Mouse (Mus musculus): ENCODE results near the gene Adipoq.
"Not testable (repeated sequence)": the region's sequence is repeated elsewhere in the genome, so short reads cannot be mapped to it uniquely, and the experiment has no call there.

Adipoq gene

DNA sequence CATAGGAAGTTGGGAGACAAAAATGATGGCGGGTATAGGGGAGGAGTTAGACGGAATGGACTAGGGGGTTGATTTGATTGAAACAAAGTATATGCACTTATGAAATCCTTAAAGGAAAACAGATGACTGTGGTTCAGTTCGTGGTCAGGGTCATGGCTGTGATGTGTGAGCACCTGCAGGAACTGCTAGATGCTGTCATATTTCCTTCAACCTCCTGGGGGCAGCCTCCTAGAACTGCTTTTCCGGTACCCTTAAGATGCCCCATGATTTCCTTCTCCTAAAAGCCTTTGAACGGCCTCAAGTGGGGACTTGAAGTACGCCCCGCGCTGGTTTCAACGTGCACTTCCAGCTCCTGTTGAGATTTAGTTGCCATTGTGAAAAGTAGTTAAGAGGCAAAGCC is 19.1 kb downstream of the Adipoq start:
- peak; percentile 36 to 66 for DNase-seq

DNA sequence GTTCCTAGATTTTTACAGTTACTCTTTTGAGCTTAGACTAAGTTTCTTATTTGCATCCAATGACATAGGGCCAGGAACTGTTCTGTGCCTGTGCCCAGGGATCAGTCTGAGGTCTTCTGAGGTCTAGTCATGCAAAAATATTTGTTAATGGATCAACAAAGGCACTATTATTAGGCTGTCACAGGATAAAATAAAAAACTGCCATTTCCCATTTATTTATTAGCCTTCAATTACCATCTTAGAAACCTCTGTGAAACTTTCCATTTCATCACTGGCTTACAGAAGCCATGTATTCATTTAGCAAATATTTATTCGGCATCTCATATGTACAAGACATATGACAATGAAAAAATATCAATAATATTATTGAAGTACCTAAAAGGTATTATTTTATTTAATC is 20.3 kb downstream of the Adipoq start:
- DNase-seq: no peak

DNA sequence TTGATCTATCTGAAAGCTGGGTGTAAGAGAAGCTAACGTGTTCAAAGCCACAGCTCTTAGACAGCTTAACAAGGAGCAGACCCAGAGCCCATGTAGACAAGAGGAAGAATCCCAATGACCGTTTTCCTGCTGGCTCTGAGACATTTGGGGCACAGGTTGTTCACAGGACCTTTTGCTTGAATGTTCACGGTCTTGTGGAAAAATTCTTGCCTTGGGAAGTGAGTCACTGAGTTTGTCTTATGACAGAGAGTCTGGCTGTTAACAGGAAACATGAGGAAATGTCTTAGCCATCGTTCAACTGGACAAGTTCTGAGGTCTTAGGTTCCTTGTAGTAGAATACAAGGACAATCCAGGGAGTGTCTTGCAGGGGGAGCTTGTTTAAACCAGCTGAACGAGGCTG is 20.7 kb downstream of the Adipoq start:
- DNase-seq: no peak

DNA sequence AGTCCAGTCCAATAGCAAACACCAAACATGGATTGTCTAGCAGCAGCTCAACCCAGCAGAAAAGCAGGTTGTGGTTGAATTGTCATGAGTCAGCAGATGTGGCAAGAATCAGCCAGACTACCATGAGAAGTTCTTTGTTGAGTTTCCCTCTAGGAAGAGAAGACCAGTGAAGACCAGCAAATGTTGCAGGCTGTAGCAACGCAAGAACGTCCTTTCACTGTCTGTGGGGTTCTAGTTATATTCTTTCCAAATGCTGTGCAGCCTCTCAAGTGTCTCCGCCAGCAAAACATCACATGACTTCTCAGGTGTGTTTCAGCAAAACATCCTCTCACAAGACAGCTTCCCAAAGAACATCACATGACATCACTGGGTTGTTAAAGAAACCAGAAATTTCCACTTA is 24.5 kb downstream of the Adipoq start:
- DNase-seq: no peak

DNA sequence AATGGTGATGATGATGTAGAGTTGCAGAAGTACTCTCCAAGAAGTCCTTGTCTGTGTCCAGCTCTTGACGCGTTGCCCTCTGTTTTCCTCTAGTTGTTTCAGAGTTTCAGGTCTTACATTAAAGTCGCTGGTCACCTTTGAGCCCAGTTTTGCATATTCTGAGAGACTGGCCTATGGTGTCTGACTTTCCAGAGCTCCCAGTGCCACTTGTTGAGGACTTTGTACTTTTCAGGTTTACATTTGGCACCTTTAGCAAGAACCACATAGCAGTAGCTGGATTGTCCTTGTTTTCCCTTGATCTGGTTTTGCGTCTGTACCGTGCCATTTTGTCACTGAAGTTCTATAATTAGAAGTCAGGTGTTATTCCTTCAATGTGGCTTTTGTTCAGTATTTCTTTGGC is 27.6 kb downstream of the Adipoq start:
- DNase-seq: no peak

DNA sequence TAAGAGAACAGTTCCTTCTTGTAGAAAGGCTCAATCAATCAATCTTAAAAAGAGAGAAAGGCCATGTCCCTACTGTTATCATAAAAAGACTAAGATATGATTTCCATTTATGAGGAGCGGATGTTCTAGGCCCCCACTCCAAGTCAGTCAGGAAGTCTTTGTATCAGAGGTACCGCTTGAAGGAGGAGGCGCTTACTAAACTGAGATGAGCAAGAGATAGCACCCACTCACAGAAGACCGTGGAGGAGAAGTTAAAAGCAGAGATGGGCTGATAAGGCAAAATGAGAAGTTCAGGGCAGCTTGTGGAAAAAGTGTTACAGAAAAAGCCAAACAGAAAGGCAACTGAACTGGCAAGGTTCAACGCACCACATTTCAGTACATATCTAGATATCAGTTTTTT is 28.5 kb downstream of the Adipoq start:
- peak in 1 of 2 experiments; percentile 59 for DNase-seq

DNA sequence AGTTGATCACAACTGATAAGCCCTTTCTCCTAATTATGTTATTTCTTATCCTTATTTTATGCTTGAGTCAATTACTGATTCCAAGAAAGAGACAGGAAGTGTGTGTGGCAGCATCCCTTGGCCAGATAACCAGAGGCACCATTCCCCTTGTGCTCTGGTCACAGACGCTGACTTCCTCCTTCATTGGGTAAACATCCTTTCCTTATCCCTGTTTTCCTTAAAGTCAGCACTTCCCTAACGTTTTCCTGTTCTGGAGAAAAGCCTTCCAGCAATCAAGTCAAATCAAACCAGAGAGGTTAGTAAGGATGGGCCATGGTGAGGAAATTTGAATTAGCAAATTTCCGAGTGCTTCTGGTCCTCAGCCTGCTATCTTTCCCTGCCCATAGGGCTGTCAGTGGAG is 29.6 kb downstream of the Adipoq start:
- DNase-seq: no peak

DNA sequence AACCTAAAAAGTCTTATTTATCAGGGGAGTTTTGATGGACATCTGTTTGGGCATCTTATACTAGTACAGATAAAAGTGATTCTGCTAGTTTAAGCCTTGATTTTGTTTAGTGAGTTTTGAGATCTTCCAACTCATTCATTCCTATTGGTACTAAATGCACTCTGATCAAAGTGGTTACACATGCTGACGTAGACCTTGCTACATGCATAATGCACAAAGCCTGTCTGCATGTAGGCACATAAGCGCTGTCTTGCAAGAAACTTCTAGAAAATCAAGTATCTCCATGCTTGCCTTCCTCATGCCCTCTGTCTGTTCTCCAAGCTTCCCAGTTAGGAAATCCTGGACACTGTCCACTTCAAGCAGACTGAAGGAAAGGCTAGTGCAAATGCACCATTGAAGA is 31.5 kb downstream of the Adipoq start:
- DNase-seq: no peak

DNA sequence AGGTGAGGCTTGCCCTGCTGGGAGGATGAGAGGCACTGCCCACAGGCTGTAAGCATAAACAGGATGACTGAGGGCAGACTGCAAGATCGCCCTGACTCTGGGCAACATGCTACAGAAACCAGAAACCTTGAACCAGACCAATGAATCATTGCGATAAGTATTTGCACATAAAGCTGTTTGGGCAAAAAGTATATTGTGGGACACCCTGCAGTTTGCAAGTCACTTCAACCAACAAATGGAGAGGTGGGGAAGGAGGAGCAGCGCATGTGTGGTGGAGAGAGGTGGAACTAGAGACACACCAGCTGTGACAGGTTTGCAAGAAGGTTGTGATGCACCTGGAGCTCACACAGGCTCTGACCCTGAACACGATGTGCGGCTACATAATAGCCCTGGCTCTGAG is 32.5 kb downstream of the Adipoq start:
- no peak for DNase-seq

DNA sequence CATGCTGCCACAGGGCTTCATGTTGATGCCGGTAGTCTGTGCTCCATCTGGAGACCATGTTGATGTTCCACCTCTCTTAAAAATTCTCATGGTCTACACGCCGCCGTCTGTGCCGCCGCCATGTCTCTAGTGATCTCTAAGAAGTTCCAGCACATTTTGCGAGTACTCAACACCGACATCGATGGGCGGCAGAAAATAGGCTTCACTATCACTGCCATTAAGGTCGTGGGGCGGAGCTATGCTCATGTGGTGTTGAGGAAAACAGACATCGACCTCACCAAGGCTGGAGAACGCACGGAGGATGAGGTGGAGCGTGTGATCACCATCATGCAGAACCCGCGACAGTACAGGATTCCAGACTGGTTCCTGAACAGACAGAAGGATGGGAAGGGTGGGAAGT is 33.1 kb downstream of the Adipoq start:
- DNase-seq: not testable (repeated sequence)

DNA sequence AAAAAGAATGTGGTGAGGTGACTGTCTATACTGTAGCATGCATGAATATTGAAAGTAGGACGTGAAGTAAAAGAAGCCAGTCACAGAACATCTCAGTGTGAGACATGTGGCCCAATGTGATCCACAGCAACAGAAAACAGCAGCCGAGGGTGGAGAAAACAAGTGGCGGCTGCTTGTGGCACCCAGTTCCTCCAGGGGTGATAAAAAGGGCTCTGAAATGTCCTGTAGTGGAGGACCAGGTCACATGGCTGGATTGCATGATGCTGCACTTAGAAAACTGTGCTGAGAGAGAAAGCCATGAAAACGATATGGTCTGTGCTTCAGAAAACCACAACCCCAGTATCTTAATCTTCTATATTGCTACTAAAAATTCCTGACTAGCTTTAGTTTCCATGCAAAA is 34.7 kb downstream of the Adipoq start:
- no peak for DNase-seq

DNA sequence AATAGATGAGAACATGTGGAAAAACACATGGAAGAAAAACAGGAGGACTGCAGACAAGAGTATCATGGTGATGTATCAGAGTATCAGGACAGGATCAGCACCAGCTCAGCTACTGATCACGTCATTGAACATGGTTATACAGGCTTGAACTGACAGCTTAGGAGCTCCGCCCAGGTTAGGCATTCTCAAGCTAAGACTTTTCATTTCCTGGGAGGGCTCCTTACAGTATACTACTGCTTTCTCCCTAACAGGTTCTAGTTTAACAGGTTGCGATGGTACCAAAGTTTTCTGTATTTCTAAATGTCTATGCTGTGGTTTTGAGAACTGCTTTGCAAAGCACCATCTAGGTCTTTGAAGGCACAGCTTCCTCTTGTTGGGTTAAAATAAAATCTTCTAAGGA is 35.2 kb downstream of the Adipoq start:
- DNase-seq: peak in 1 of 2 experiments; percentile 58

DNA sequence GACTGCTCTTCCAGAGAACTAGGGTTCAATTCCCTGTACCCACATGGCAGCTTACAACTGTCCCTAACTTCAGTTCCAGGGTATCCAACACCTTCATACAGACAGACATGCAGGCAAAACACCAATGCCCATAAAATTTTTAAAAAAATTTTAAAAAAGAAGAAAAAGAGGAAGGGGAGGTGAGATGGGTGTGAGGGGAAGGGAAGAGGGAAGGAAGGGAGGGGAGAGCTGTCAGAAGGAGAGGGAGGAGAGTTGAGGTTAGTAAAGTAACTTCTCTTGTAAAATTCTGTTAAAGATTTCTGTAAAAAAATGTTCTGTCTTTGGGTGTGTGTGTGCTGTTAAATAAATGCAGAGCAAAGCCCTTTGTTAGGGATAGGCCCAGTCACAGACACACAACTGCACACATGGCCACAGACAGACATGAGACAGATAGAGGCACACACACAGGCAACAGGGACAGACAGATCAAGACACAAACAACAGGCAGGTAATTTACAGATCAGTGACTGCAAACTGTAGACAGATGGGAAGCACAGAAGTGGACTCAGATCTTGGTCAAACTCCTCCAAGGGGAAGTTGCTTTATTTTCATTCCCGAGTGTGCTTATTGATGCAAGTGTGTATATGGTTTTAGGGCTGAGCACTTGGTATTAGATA is 35.7 kb downstream of the Adipoq start:
- DNase-seq: no peak

DNA sequence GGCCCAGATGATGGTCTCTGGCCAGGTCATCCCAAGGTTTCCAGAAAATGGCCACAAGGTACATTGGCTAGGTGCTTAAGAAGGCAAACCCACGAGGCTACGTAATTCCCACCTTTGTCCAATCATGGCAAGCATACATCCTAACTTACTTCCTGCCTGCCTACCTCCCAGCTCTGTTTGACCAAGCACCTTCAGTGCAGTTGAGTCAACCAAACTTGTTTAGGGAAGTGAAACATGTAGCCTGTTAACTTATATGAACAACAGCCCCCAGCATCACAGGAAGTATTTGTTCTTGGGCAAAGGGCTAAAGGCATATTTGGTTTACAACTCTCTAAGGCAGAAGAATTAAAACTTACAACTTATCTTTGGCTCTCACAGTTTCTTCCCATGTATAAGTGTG is 39.5 kb downstream of the Adipoq start:
- no peak for DNase-seq

DNA sequence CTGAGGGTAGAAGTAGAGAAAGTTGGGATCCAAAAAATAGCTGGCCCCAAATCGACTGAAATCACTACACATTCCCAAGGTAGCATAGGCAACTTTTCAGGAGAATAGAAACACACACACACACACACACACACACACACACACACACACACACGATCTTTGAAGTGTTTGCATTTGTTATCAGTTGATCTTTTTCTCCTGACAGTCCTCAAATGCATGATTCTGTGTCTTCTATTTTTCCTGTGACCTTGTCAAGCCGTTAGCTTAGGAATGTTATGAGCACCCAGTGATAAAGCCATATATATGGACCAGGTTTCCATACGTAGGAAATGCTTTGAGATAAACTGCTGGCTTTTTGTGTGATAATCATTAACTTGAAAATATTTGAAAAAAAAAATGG is 40.1 kb downstream of the Adipoq start:
- DNase-seq: no peak

DNA sequence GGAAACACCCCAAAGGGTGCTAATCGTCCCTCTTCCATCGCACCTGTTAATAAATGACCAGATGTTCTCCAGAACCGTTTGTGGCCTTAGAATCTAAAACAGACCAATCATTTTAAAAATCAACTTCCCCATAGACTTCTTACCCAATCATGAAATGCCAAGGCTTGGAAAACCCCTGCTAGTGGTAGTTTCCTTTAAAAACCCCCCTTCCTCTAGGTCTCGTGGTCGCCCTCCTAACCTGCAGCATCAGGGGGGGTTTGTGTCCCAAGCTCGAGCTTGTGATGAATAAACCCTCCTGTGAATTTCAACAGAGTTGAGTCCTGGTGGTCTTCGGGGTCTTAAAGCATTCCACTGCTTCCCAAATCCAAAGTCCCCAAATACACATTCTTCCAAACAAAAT is 41.6 kb downstream of the Adipoq start:
- no peak for DNase-seq

DNA sequence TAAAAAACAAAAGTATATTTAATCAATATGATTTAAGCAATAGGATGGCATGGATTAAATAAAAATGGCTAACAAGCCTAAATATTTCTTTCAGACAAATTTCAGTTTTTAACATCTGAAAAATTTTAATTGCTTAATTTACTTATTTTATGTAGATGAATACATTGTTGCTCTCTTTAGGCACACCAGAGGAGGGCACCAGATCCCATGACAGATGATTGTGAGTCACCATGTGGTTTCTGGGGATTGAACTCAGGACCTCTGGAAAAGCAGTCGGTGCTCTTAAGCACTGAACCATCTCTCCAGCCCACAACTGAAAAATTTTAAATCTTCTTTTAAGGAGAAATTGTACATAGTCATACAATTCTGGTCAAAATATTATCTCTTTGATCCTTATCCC is 43.3 kb downstream of the Adipoq start:
- DNase-seq: no peak

DNA sequence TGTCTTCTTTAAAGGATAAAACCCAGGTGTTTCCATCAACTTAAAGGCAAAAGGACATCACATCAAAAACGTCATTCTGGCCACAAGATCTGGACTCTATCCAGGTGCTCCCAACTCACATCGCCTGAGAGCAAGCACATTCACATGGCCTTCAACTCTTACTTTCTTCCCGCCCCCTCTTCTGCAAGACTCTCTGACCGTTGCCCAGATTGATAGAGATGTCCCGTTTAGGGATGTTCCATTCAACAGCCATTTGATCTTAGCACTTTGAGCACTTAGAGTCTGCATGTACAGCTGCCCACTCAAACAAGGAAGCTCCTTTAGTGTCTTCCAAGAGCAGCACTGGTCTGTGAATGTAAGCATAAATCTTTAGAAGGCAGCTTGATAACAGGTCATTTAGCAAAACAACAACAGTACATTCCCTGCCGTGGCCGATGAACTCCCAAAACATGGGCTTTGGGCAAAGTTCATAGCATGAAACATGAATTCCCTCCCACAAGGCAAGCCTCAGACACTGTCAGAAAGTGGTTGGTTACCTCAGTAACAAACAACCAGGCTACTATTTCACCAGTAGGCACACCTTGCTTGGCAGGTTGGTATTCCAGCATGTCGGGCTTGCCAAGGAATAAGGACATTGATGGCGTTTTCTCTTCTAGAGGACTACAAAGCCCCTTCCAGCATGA is 45.4 kb downstream of the Adipoq start:
- DNase-seq: no peak

DNA sequence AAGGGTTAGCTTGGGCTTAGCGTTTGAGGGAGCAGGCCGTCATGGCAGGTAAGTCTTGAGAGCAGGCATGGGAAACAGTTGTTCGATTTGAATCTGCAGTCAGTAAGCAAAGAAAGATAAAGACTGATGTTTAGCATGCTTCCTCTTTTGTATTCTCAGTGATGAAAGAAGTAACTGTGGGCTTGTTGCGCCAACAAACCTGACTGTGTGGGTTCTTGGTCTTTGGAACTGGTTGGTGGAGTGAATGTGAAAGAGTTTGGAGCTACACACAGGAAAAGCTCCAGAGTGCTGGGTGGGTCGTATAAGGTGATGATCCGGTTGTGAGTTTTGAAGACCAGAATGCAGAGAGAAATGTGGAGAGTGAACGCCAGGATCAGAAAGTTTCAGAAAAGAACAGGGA is 49.3 kb downstream of the Adipoq start:
- no peak for DNase-seq

DNA sequence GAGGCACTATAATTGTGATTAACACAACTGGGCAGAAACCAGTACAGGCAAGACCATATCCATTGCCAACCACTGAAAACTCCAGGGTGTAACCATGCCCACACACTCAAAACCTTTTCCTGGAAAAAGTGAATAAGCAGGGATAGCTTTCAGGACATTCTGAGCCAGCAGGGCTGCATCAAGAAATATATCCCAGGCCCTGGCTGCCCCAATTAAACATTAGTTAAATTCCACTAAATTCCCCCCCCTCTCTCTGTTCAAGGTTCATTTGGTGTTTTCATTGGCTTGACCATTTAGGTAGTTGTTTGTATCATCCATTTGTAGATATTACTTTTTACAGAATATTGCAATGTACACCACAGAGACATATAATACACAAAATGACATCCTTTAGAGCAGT is 50.0 kb downstream of the Adipoq start:
- no peak for DNase-seq

DNA sequence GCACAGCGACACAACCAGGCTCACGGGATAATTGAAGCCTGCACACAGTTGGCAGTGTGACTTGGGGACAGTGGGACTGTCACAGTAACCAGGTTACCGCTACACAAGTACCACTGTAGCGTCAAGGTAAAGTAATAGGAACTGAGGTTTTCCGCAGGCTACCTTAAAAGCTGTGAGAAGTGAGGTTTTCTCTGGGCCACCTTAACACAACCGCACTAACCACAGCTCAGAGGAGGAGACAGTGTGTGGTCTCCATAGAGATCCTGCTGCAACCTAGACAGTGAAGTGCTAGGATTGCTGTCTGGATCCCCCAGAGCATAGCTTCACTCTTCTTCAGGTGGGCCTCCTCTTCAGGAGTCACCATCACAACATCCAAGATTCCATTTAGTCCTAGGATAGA is 50.5 kb downstream of the Adipoq start:
- DNase-seq: no peak

DNA sequence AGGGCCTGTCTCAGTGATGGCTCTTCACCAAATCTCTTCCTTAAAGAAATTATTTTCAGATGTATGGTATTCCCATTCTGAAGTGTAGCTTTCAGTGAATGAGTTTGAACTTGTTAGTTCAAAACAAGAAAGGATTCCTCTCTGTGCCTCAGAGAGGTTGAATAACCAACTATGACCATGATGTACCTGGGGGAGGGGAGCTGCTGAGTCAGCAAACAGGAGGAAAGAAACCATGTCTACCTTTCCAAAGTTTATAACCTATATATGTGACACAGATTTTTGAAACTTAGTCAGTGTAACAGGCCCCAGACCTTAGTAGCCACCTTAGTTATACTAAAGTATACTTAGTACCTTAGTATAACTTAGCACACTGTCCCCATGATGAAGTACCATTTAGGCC is 55.2 kb downstream of the Adipoq start:
- DNase-seq: no peak

Data from thymus, adult 18-20 months (tissue).